Mouse (Mus musculus) liver, postnatal 0 days (tissue): Measurements from ENCODE around the gene Cpt1a. TPM values are rescaled to one million over a fixed set of nuclear protein-coding genes. Genes with fewer than 3 reads are reported as not detected.

ENCODE experiments used
- ATAC-seq: fragments of 200-750 bp; cut with Nextera tagmentation; 2 replicates; pipeline ENCODE4 v1.8.0; 2017; ENCODE audit warnings: mild to moderate bottlenecking, moderate library complexity
- DNase-seq: peaks from one replicate; pipeline ENCODE4 v3.0.0-alpha.2; 2016
- H3K27ac ChIP-seq: fragments of 300-500 bp; sonication (generic); 2 replicates; pipeline ENCODE4 v1.5.1; 2014; ENCODE audit warnings: antibody characterized with exemption, moderate library complexity, mild to moderate bottlenecking, low read depth
- H3K27me3 ChIP-seq: fragments of 300-500 bp; sonication (generic); 2 replicates; pipeline ENCODE4 v1.6.1; 2014; ENCODE audit warnings: low read length, control low read depth, mixed read lengths; ENCODE audit not compliant: insufficient read depth
- H3K36me3 ChIP-seq: fragments of 300-500 bp; sonication (generic); replicated peaks from 2 replicates; pipeline ENCODE4 v1.6.1; 2014; ENCODE audit warnings: mild to moderate bottlenecking, control low read depth, low read length, moderate library complexity, mixed read lengths; ENCODE audit not compliant: insufficient read depth
- H3K4me1 ChIP-seq: fragments of 300-500 bp; sonication (generic); 2 replicates; pipeline ENCODE4 v1.6.1; 2014; ENCODE audit warnings: antibody characterized with exemption, mild to moderate bottlenecking, control low read depth; ENCODE audit not compliant: insufficient read depth
- H3K4me2 ChIP-seq: fragments of 300-500 bp; sonication (generic); 2 replicates; pipeline ENCODE4 v1.6.1; 2014; ENCODE audit warnings: low read depth, mild to moderate bottlenecking, low read length, moderate library complexity, mixed read lengths
- H3K4me3 ChIP-seq: fragments of 300-500 bp; sonication (generic); 2 replicates; pipeline ENCODE4 v1.5.1; 2014; ENCODE audit warnings: low read depth, low read length
- H3K9ac ChIP-seq: fragments of 300-500 bp; sonication (generic); replicated peaks from 2 replicates; pipeline ENCODE4 v1.6.1; 2014; ENCODE audit warnings: mild to moderate bottlenecking, moderate library complexity
- H3K9me3 ChIP-seq: fragments of 300-500 bp; sonication (generic); 2 replicates; pipeline ENCODE4 v1.6.1; 2016; ENCODE audit warnings: mild to moderate bottlenecking, control low read depth, low read length, mixed read lengths
- CTCF ChIP-seq: sonication (generic); IDR thresholded peaks from 2 replicates; pipeline ENCODE4 v1.5.1; 2016; ENCODE audit warnings: antibody characterized with exemption, low read depth
- EP300 ChIP-seq: IDR thresholded peaks from 2 replicates; pipeline ENCODE4 v1.6.1; 2016; ENCODE audit warnings: antibody characterized with exemption, low read depth, mild to moderate bottlenecking
- WGBS: fragments of 180-500 bp; shearing (Covaris S2); extraction: QIAGEN DNeasy Blood & Tissue Kit; methylation state at CpG from one replicate; pipeline ENCODE4 v1.1.7; 2014; ENCODE audit not compliant: insufficient replicate concordance; 5-methylcytosine and 5-hydroxymethylcytosine counted together
- polyA plus RNA-seq: library from polyadenylated mRNA; unstranded; fragments of >200 nt; fragmentation: Nextera tagmentation; extraction: Ambion mirVana; gene quantifications from 2 replicates; pipeline ENCODE4 v1.2.1, GENCODE M21; 2015

Gene Cpt1a
- polyA plus RNA-seq, 1 experiment from 2014 or later, result 140 TPM

- WGBS, result under 1% methylated on average over 41 of the region's 43 CpGs
- no peaks in the 10 kb centered on the region for H3K27me3 ChIP-seq
- DNase-seq (peak; percentile 91), ATAC-seq (peak; percentile 86)
- H3K4me2 ChIP-seq, result peak overlapping the region; percentile 86
- peak overlapping the region; percentile 59 for H3K9ac ChIP-seq
- H3K36me3 ChIP-seq, result peaks cover 19% of the 10 kb centered on the region
- peaks cover 4% of the 10 kb centered on the region for H3K9me3 ChIP-seq
- peak overlapping the region; percentile 85 for H3K27ac ChIP-seq
- peaks cover 8% of the 10 kb centered on the region; the same call in 1 of the 2 replicates for H3K4me1 ChIP-seq
- peak overlapping the region; percentile 48 for H3K4me3 ChIP-seq
- no peak for TF ChIP-seq EP300
- peak; percentile 91 for TF ChIP-seq CTCF
Observed at GRCm38 (mm10) chr19:3389089-3389488, 67.0 kb downstream of the Cpt1a start.

- ATAC-seq (no peak), DNase-seq (no peak)
- H3K27ac ChIP-seq, result no peak overlapping the region
Observed at GRCm38 (mm10) chr19:3392384-3392783, 70.2 kb downstream of the Cpt1a start.

GRCm38 (mm10) chr19:3394216-3394615 lies 72.1 kb downstream of the Cpt1a start:
- H3K4me2 ChIP-seq, result no peak overlapping the region
- no peak for DNase-seq
- H3K27me3 ChIP-seq, result no peaks in the 10 kb centered on the region
- TF ChIP-seq EP300 (no peak), CTCF (no peak)
- H3K27ac ChIP-seq, result no peak overlapping the region
- no peak for ATAC-seq
- H3K36me3 ChIP-seq, result no peaks in the 10 kb centered on the region
- H3K4me1 ChIP-seq, result 0 out of 2 replicates have a peak, but pooled peaks cover 2% of the 10 kb centered on the region
- H3K4me3 ChIP-seq, result no peak overlapping the region
- 76% methylated on average over 3 of the region's 3 CpGs for WGBS
- no peak overlapping the region for H3K9ac ChIP-seq
- H3K9me3 ChIP-seq, result peaks cover 4% of the 10 kb centered on the region

More at GRCm38 (mm10) chr19:3392384-3392783, 70.2 kb downstream of the Cpt1a start:
- peaks cover 4% of the 10 kb centered on the region for H3K9me3 ChIP-seq
- peaks cover 8% of the 10 kb centered on the region; the same call in 1 of the 2 replicates for H3K4me1 ChIP-seq
- no peak overlapping the region for H3K4me3 ChIP-seq
- H3K36me3 ChIP-seq, result no peaks in the 10 kb centered on the region
- TF ChIP-seq CTCF (no peak), EP300 (no peak)
- H3K27me3 ChIP-seq, result no peaks in the 10 kb centered on the region
- no peak overlapping the region for H3K9ac ChIP-seq
- H3K4me2 ChIP-seq, result no peak overlapping the region
- WGBS, result 53% methylated on average over 1 of the region's 1 CpGs

- TF ChIP-seq EP300 (no peak), CTCF (no peak)
- no peaks in the 10 kb centered on the region for H3K27me3 ChIP-seq
- no peak overlapping the region for H3K27ac ChIP-seq
- no peaks in the 10 kb centered on the region for H3K4me1 ChIP-seq
- 80% methylated on average over 4 of the region's 4 CpGs for WGBS
- H3K9ac ChIP-seq, result no peak overlapping the region
- no peaks in the 10 kb centered on the region for H3K9me3 ChIP-seq
- H3K36me3 ChIP-seq, result no peaks in the 10 kb centered on the region
- H3K4me2 ChIP-seq, result no peak overlapping the region
- ATAC-seq (no peak), DNase-seq (no peak)
- H3K4me3 ChIP-seq, result no peak overlapping the region
Observed at GRCm38 (mm10) chr19:3400057-3400456, 77.9 kb downstream of the Cpt1a start.

GRCm38 (mm10) chr19:3401504-3401903 lies 79.4 kb downstream of the Cpt1a start:
- Histone ChIP-seq H3K27me3 (no peaks in the 10 kb centered on the region), H3K4me3 (no peak overlapping the region), H3K9ac (no peak overlapping the region), H3K9me3 (no peaks in the 10 kb centered on the region), H3K4me1 (no peaks in the 10 kb centered on the region), H3K4me2 (no peak overlapping the region), H3K36me3 (no peaks in the 10 kb centered on the region), H3K27ac (no peak overlapping the region)
- DNase-seq, result no peak
- TF ChIP-seq EP300 (no peak), CTCF (no peak)
- no peak for ATAC-seq
- WGBS, result 69% methylated on average over 7 of the region's 7 CpGs

- DNase-seq (no peak), ATAC-seq (no peak)
Observed at GRCm38 (mm10) chr19:3401943-3402342, 79.8 kb downstream of the Cpt1a start.

GRCm38 (mm10) chr19:3402390-3402789 lies 80.3 kb downstream of the Cpt1a start:
- Histone ChIP-seq H3K9ac (no peak overlapping the region), H3K9me3 (no peaks in the 10 kb centered on the region), H3K36me3 (no peaks in the 10 kb centered on the region), H3K4me3 (no peak overlapping the region), H3K4me2 (no peak overlapping the region), H3K4me1 (no peaks in the 10 kb centered on the region), H3K27ac (no peak overlapping the region), H3K27me3 (no peaks in the 10 kb centered on the region)
- DNase-seq (no peak), ATAC-seq (no peak)
- 69% methylated on average over 6 of the region's 6 CpGs for WGBS
- TF ChIP-seq CTCF, result no peak
- TF ChIP-seq EP300, result no peak

More at GRCm38 (mm10) chr19:3401943-3402342, 79.8 kb downstream of the Cpt1a start:
- Histone ChIP-seq H3K27me3 (no peaks in the 10 kb centered on the region), H3K27ac (no peak overlapping the region), H3K9ac (no peak overlapping the region), H3K4me1 (no peaks in the 10 kb centered on the region), H3K4me2 (no peak overlapping the region), H3K9me3 (no peaks in the 10 kb centered on the region), H3K36me3 (no peaks in the 10 kb centered on the region), H3K4me3 (no peak overlapping the region)
- TF ChIP-seq CTCF, result no peak
- 46% methylated on average over 7 of the region's 7 CpGs for WGBS
